Mouse (Mus musculus) liver, adult 2 months (tissue): ENCODE measurements around the gene Trappc10. TPM values are rescaled to one million over a fixed set of nuclear protein-coding genes. Genes with fewer than 3 reads are reported as not detected.

Source experiments
- DNase-seq: peaks from one replicate; pipeline ENCODE4 v3.0.0-alpha.2; 2011; ENCODE audit warnings: low read depth, low spot score; ENCODE audit errors: extremely low read depth
- H3K27ac ChIP-seq: fragments of 200-500 bp; replicated peaks from 2 replicates; pipeline ENCODE4 v1.5.1; 2012; ENCODE audit warnings: low read depth, mild to moderate bottlenecking, control low read depth, inconsistent platforms, low read length; ENCODE audit not compliant: insufficient read depth
- H3K27me3 ChIP-seq: fragments of 200-500 bp; 2 replicates; pipeline ENCODE4 v1.6.1; 2012; ENCODE audit warnings: mild to moderate bottlenecking, moderate library complexity, low read length, inconsistent platforms; ENCODE audit not compliant: control insufficient read depth, insufficient read depth
- H3K36me3 ChIP-seq: fragments of 200-500 bp; 2 replicates; pipeline ENCODE4 v1.6.1; 2012; ENCODE audit warnings: low read length, inconsistent platforms; ENCODE audit not compliant: control insufficient read depth, insufficient read depth
- H3K4me1 ChIP-seq: fragments of 200-500 bp; 2 replicates; pipeline ENCODE4 v1.6.1; 2011; ENCODE audit warnings: low read length; ENCODE audit not compliant: control insufficient read depth, insufficient read depth
- H3K4me3 ChIP-seq: fragments of 200-500 bp; 2 replicates; pipeline ENCODE4 v1.5.1; 2011; ENCODE audit warnings: low read depth, mild to moderate bottlenecking, control low read depth, low read length, moderate library complexity; ENCODE audit not compliant: insufficient read depth
- H3K79me2 ChIP-seq: fragments of 200-500 bp; 2 replicates; pipeline ENCODE4 v1.6.1; 2012; ENCODE audit warnings: inconsistent platforms, mild to moderate bottlenecking, low read length, moderate library complexity; ENCODE audit not compliant: control insufficient read depth, insufficient read depth
- H3K9ac ChIP-seq: fragments of 200-500 bp; 2 replicates; pipeline ENCODE4 v1.6.1; 2012; ENCODE audit warnings: low read depth, mild to moderate bottlenecking, control low read depth, inconsistent platforms, low read length
- CTCF ChIP-seq: fragments of 200-500 bp; IDR thresholded peaks from 2 replicates; pipeline ENCODE4 v1.5.1; 2011; ENCODE audit warnings: low read depth, low read length, control low read depth
- POLR2A ChIP-seq: fragments of 200-500 bp; IDR thresholded peaks from 2 replicates; pipeline ENCODE4 v1.6.1; 2011; ENCODE audit warnings: low read length, control low read depth; ENCODE audit not compliant: insufficient read depth; ENCODE audit errors: extremely low read depth
- WGBS: fragments of 180-500 bp; shearing (Covaris S2); methylation state at CpG from one replicate; pipeline ENCODE4 v1.1.7; 2018; 5-methylcytosine and 5-hydroxymethylcytosine counted together
- polyA plus RNA-seq: library from polyadenylated mRNA; depleted of rRNA; stranded (reverse); fragments of >200 nt; gene quantifications from 2 replicates; pipeline ENCODE4 v1.2.3, GENCODE M21; 2012; rRNA removed
- total RNA-seq: library from RNA; depleted of rRNA; stranded (reverse); fragments of >200 nt; gene quantifications from 2 replicates; pipeline ENCODE4 v1.2.3, GENCODE M21; 2014; rRNA removed

Gene Trappc10
- total RNA-seq, result 10.3 and 11.1 TPM in 2 replicates
- 16.5 and 19.8 TPM in 2 replicates for polyA plus RNA-seq

GRCm38 (mm10) chr10:78244438-78245224, at the start of gene Trappc10:
Gene Trappc10 (minus strand): TSS chr10:78244641.
- Histone ChIP-seq H3K9ac (peak within 1 kb of the TSS; percentile 85), H3K4me1 (peaks cover 13% of the 10 kb centered on the region), H3K27me3 (no peaks in the 10 kb centered on the region), H3K79me2 (peaks cover 22% of the 10 kb centered on the region), H3K27ac (peak within 1 kb of the TSS; percentile 83), H3K36me3 (no peaks in the 10 kb centered on the region), H3K4me3 (peak within 1 kb of the TSS; percentile 99)
- TF ChIP-seq CTCF (no peak), POLR2A (no peak)
- DNase-seq, result peak; percentile 75
- WGBS, result under 1% methylated on average over 73 of the region's 74 CpGs

DNA sequence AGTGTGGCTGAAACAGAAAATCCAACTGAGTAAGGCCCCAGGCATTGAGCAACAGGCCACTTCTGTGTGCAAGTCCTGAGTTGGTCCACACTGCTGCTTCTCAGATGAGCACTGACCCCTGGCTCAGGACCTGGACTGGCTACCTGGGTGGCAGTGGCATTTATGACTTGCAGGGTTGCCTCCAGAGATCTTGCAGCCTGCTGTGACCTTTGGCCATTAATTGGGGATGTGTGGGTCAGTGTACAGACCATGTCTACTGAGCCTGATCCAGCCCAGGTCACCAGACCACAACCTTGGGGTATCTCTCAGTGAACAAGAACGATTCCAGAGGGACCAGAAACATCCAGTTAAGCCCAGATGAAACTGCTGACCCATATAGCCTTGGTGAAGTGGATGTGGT, 49.1 kb upstream of the Trappc10 start:
- peak; percentile 96 for DNase-seq
- Histone ChIP-seq H3K9ac (no peak overlapping the region), H3K4me1 (peaks cover 39% of the 10 kb centered on the region), H3K27ac (peak overlapping the region; percentile 48), H3K27me3 (no peaks in the 10 kb centered on the region), H3K36me3 (no peaks in the 10 kb centered on the region), H3K4me3 (no peak overlapping the region), H3K79me2 (peaks cover 29% of the 10 kb centered on the region; the same call in 1 of the 2 replicates)
- TF ChIP-seq CTCF (peak; percentile 23; the same call in 1 of the 2 replicates), POLR2A (no peak)
- 12% methylated on average over 1 of the region's 1 CpGs for WGBS

DNA sequence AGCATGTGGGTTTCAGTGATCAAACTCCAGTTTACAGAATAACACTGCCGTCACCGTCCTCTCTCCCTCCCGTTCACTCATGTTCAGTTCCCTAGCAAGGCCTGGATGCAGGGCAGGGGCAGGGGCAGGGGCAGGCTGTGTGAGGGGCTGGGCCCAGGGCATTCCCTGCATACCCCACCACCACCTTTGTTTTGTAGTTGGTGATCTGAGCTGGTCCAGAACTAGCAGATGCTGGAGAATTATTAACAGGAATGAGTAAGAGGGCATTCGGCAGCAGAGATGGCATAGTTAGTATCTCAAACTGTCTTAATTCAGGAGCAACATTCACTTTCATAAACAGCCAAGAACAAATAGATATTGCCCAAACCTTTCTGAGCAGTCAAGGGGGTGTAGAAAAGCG, 47.9 kb upstream of the Trappc10 start:
- Histone ChIP-seq H3K9ac (no peak overlapping the region; the same call in 1 of the 2 replicates), H3K4me1 (peaks cover 34% of the 10 kb centered on the region), H3K27ac (peak overlapping the region; percentile 48; the same call in 1 of the 2 replicates), H3K27me3 (no peaks in the 10 kb centered on the region), H3K4me3 (no peak overlapping the region), H3K79me2 (peaks cover 29% of the 10 kb centered on the region; the same call in 1 of the 2 replicates), H3K36me3 (no peaks in the 10 kb centered on the region)
- no peak for TF ChIP-seq POLR2A
- TF ChIP-seq CTCF, result no peak
- peak; percentile 69 for DNase-seq
- WGBS, result 28% methylated on average over 5 of the region's 5 CpGs

- TF ChIP-seq POLR2A (no peak), CTCF (no peak)
- Histone ChIP-seq H3K79me2 (peaks cover 21% of the 10 kb centered on the region; the same call in 1 of the 2 replicates), H3K27me3 (no peaks in the 10 kb centered on the region), H3K27ac (no peak overlapping the region), H3K36me3 (peaks cover 1% of the 10 kb centered on the region; the same call in 1 of the 2 replicates), H3K4me1 (peaks cover 28% of the 10 kb centered on the region), H3K4me3 (no peak overlapping the region), H3K9ac (no peak overlapping the region)
- 86% methylated on average over 8 of the region's 8 CpGs for whole genome bisulfite sequencing
- no peak for DNase-seq
These were observed 46.5 kb upstream of the Trappc10 start for GRCm38 (mm10) chr10:78290730-78291535.

DNA sequence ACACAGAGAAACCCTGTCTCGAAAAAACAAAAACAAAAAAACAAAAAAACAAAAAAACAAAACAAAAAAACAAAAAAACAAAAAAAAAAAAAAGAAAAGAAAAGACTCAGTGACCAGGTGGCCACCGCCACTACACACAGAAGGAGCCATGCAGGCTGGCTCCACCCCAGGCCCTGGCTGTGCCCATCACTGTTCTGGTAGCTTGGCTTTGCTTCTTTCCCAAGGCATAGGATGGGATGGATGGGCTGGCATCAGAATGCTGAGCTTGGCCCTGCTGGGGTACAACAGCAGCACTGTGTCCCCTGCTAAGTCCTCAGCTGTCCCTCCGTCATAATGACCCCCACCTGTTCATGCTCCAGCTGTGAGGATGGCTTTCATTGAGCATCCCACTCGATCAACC, 44.5 kb upstream of the Trappc10 start:
- peaks cover 1% of the 10 kb centered on the region; the same call in 1 of the 2 replicates for H3K36me3 ChIP-seq
- H3K27ac ChIP-seq, result no peak overlapping the region
- TF ChIP-seq CTCF (no peak), POLR2A (no peak)
- H3K27me3 ChIP-seq, result no peaks in the 10 kb centered on the region
- H3K79me2 ChIP-seq, result peaks cover 15% of the 10 kb centered on the region; the same call in 1 of the 2 replicates
- WGBS, result 95% methylated on average over 4 of the region's 4 CpGs
- H3K4me3 ChIP-seq, result no peak overlapping the region
- no peak overlapping the region for H3K9ac ChIP-seq
- peaks cover 19% of the 10 kb centered on the region for H3K4me1 ChIP-seq
- no peak for DNase-seq
